7 mouse cellular contexts compared by ENCODE assay signal in the genomic region with DNA sequence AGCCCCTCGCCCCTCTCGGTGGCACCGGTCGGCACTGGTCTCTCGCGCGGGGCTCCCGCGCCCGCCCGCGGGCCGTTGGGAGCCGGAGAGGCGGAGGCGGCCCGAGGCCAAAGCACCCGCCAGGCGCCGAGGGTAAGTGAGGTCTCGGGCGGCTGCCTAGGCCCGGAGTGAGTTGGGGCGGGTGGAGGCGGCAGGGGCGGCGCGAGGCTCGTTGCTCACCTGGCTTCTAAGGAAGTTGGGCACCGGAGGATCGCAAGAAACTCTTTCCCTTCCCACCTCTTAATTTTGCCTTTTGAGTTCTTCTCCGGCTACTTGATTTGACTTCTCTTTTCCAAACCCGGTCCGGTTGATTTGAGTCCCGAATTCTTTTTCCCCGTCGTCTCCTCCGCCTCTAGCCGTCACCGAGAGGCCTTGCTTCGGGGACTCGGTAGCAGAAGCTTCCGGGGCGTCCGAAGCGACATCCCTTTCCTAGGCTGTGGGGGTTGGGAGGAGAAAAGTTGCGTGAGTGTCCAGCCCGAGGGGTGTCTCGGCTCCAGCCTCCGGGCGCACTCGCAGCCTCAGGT. TPM values are rescaled to one million over a fixed set of nuclear protein-coding genes. Genes with fewer than 3 reads are reported as not detected.
DNase-seq lines count a peak whose midpoint lies in the region; ATAC-seq and TF ChIP-seq lines count a peak whose summit lies in the region.

No protein-coding gene starts in this region.

- H3K4me1 ChIP-seq in forebrain, embryonic 16.5 days (replicated peaks; ENCODE audit: control insufficient read depth, insufficient read depth, low read length) = peaks cover 17% of the 10 kb centered on the region
- peaks cover 28% of the 10 kb centered on the region for H3K4me1 ChIP-seq in hindbrain, embryonic 13.5 days (replicated peaks)
- peaks cover 20% of the 10 kb centered on the region for H3K4me1 ChIP-seq in midbrain, embryonic 10.5 days
- H3K4me1 ChIP-seq in spleen, adult 2 months (ENCODE audit: control insufficient read depth, insufficient read depth, insufficient read length) = no peaks in the 10 kb centered on the region

- H3K9me3 ChIP-seq in forebrain, embryonic 16.5 days (ENCODE audit: control insufficient read depth, low read length) = no peaks in the 10 kb centered on the region
- H3K9me3 ChIP-seq in hindbrain, embryonic 13.5 days = no peaks in the 10 kb centered on the region
- H3K9me3 ChIP-seq in midbrain, embryonic 10.5 days (replicated peaks) = no peaks in the 10 kb centered on the region

- no peak for TF ChIP-seq POLR2A in spleen, adult 2 months (IDR thresholded peaks at IDR 0.05; ENCODE audit: low read depth, low read length)

- no peak for ATAC-seq in forebrain, embryonic 16.5 days
- no peak for ATAC-seq in hindbrain, embryonic 13.5 days (ENCODE audit: low FRiP score)

- H3K4me3 ChIP-seq in forebrain, embryonic 16.5 days (replicated peaks; ENCODE audit: low read length) = peak overlapping the region; percentile 98
- H3K4me3 ChIP-seq in hindbrain, embryonic 13.5 days = peak overlapping the region; percentile 98
- peak overlapping the region; percentile 97 for H3K4me3 ChIP-seq in midbrain, embryonic 10.5 days
- H3K4me3 ChIP-seq in spleen, adult 2 months (ENCODE audit: extremely low read depth, insufficient read depth, insufficient read length) = peak overlapping the region; percentile 92

- peak overlapping the region; percentile 95 for H3K4me2 ChIP-seq in forebrain, embryonic 16.5 days (ENCODE audit: low read length)
- peak overlapping the region; percentile 94 for H3K4me2 ChIP-seq in hindbrain, embryonic 13.5 days

- peak overlapping the region; percentile 95 for H3K9ac ChIP-seq in forebrain, embryonic 16.5 days (replicated peaks; ENCODE audit: low read depth, low read length)
- H3K9ac ChIP-seq in hindbrain, embryonic 13.5 days = peak overlapping the region; percentile 96

- H3K27me3 ChIP-seq in forebrain, embryonic 16.5 days (replicated peaks; ENCODE audit: control insufficient read depth, insufficient read depth, low read length) = no peaks in the 10 kb centered on the region
- no peaks in the 10 kb centered on the region for H3K27me3 ChIP-seq in hindbrain, embryonic 13.5 days
- peaks cover 12% of the 10 kb centered on the region for H3K27me3 ChIP-seq in midbrain, embryonic 10.5 days (ENCODE audit: low read depth, poor library complexity, severe bottlenecking)
- H3K27me3 ChIP-seq in spleen, adult 2 months (ENCODE audit: control insufficient read depth, insufficient read depth, low read length) = peaks cover 5% of the 10 kb centered on the region; the same call in 1 of the 2 replicates

- DNase-seq in R1 (ENCODE audit: low read depth, low spot score) = peak; percentile 71
- DNase-seq in cerebellum, adult 11 months = peak; percentile 51
- peak; percentile 41 for DNase-seq in left cerebral cortex, postnatal 4 days
- peak; percentile 43 for DNase-seq in midbrain, embryonic 10.5 days (ENCODE audit: low spot score)
- peak; percentile 12 to 31 for DNase-seq in spleen, adult 2 months (ENCODE audit: low read depth in 1 of 2, low spot score in 2 of 2)

- under 1% methylated on average over 51 of the region's 52 CpGs for WGBS in forebrain, embryonic 16.5 days
- 1% methylated on average over 51 of the region's 52 CpGs for WGBS in hindbrain, embryonic 13.5 days
- WGBS in midbrain, embryonic 10.5 days = under 1% methylated on average over 52 of the region's 52 CpGs
- WGBS in spleen, adult 2 months = under 1% methylated on average over 51 of the region's 52 CpGs

- no peak for TF ChIP-seq CTCF in spleen, adult 2 months (IDR thresholded peaks at IDR 0.05; ENCODE audit: extremely low read depth, insufficient read depth, insufficient read length, insufficient replicate concordance)

- intact Hi-C loops in left cerebral cortex, postnatal 4 days (cut with DNase I) = no loop called here

- H3K36me3 ChIP-seq in forebrain, embryonic 16.5 days (ENCODE audit: control insufficient read depth, insufficient read depth) = no peaks in the 10 kb centered on the region
- peaks cover 8% of the 10 kb centered on the region for H3K36me3 ChIP-seq in hindbrain, embryonic 13.5 days
- peaks cover 25% of the 10 kb centered on the region for H3K36me3 ChIP-seq in midbrain, embryonic 10.5 days
- peaks cover 4% of the 10 kb centered on the region; the same call in 1 of the 2 replicates for H3K36me3 ChIP-seq in spleen, adult 2 months (ENCODE audit: control insufficient read depth, insufficient read depth, low read length)

- peak overlapping the region; percentile 93 for H3K27ac ChIP-seq in forebrain, embryonic 16.5 days (ENCODE audit: low read length)
- H3K27ac ChIP-seq in hindbrain, embryonic 13.5 days = peak overlapping the region; percentile 96
- peak overlapping the region; percentile 98 for H3K27ac ChIP-seq in midbrain, embryonic 10.5 days (replicated peaks)
- peak overlapping the region; percentile 84 for H3K27ac ChIP-seq in spleen, adult 2 months (ENCODE audit: insufficient read depth, low read length)

RNA-seq across cellular contexts. Expression of a gene that starts 0.6 kb away (rescaled TPM):
- polyA plus RNA-seq in forebrain, embryonic 16.5 days (2015; fragmentation: Nextera tagmentation; extraction: Ambion mirVana) = 18.8 and 21.9 TPM in 2 replicates
- 19.2 and 19.4 TPM in 2 replicates for polyA plus RNA-seq in hindbrain, embryonic 13.5 days (2015; fragmentation: Nextera tagmentation; extraction: Ambion mirVana)
- total RNA-seq in left cerebral cortex, postnatal 4 days (2021) = 10 to 100 TPM; 34.4 to 38.7 TPM
- 26.1 and 26.6 TPM in 2 replicates for polyA plus RNA-seq in midbrain, embryonic 10.5 days (2016; fragmentation: Nextera tagmentation; extraction: Ambion mirVana)
- 4.5 and 7.1 TPM in 2 replicates for polyA plus RNA-seq in spleen, adult 2 months (2012; rRNA removed)
